Mouse (Mus musculus) kidney, postnatal 14 days (tissue): ENCODE data around the gene Myh10.

Experiments
- DNase-seq: peaks from one replicate; pipeline ENCODE4 v3.0.0; 2022; ENCODE audit warnings: mixed read lengths

Gene Myh10

DNA sequence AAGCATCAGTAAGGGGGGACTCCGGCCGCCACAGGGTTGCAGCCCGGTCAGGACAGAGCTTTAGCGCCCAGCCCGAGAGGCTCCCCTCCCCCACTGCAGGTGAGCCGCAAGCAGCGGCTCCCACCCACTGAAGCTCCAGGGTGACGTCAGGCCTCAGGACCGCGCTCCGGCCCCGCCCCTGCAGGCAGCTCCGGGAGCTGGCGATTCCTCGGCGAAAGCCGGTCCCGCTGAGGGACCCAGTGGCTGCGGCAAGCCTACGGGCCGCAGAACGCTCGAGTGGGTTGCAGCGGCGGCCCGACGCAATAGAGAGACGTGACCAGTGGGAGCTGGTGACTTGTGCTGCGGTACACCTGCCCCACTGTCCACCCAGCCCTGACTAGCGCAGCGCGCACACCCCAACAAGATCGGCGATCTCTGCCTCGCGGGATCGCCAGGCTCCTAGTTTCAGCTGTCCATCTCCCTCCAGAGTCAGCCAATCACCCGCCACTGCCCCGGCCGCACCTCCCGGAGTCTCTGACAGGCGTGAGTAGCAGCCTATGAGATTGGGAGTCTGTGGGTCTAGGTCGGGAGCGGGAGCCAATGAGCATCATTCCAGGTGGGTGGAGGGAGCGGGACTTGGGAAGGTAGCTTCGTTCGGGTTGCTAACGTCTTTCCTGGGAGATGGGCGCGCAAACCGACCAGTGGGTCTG lies at the start of gene Myh10:
Gene Myh10, plus strand, starts transcription at position 239 of the 689 bp plus-strand sequence.
- DNase-seq: peak; percentile 99

GRCm38 (mm10) chr11:68644781-68645180 lies 46.6 kb upstream of the Myh10 start:
- no peak for DNase-seq

DNA sequence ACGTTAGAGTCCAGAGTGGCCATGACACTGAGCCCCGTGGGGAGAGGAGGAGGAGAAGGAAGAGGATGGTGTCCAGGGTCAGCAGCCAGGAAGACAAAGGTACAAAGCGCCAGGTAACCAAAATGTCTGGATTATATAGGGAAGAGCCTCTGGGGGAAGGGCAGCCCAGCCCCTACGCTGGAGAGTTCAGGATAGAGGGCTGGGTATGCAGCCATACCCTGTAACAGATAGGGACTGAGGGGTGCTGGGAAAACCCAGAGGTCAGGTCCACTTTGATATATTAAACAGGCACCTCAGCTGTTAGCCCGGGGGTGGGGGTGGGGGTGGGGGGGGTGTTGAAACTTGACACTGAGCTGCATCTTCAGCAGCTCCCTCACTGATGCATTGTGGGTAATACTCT lies 43.6 kb upstream of the Myh10 start:
- DNase-seq: no peak

- DNase-seq: no peak
Measured at GRCm38 (mm10) chr11:68648385-68649148, 42.8 kb upstream of the Myh10 start.

DNA sequence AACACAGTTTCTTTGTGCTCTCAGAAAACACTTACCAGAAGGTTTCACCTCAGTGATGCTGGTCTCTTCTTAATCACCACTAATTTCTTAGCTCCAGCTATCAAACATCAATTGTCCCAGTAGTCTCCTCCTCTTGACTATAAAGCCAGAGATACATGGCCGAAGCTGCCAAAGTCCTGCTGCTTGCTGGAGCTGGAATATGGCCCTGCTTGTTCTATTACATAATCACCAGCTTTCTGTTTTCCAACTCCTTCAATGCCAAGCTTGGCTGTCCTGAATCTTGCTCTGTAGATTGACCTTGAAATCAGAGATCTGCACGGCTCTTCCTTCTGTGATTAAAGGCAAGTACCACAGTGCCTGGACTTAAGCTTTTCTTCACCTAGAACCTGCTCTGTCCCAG lies 39.8 kb upstream of the Myh10 start:
- no peak for DNase-seq

GRCm38 (mm10) chr11:68655524-68655923 lies 35.8 kb upstream of the Myh10 start:
- no peak for DNase-seq

DNA sequence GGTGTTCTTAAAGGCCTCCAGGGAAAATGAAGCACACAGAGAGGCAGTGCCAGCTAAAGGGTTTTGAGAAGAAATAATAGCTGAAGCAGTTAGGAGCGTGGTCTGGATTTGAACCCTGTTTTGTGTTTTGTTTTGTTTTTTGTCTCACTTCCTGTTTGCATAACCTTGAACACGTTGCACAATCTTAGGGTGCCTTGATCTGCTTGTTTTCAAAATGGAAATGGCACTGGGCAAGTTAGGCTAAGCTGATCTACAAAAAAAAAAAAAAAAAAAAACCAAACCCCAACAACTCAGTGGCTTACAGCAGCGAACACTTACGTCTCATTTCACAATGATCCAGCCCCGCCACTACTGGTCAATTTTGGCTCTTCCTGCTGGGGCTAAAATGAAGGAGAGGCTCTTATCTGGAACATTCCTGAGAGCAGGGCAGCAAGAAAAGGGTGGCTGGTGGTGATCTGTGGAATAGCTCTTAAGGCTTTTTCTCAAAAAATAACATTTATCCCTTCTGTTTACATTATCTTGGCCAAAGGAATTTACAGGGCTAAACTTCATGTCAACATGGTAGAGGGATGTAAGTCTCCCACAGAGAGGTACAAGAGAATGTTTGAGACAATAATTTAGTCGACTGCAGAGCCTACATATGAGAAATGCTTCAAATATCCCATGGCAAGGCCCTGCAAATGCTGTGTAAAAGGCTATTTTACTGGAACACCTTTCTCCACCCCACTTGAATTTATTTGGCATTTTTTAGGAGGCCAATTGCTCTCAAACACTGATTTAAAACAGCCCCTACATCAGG lies 34.3 kb upstream of the Myh10 start:
- no peak for DNase-seq

GRCm38 (mm10) chr11:68657811-68658210 lies 33.5 kb upstream of the Myh10 start:
- peak; percentile 68 for DNase-seq

DNA sequence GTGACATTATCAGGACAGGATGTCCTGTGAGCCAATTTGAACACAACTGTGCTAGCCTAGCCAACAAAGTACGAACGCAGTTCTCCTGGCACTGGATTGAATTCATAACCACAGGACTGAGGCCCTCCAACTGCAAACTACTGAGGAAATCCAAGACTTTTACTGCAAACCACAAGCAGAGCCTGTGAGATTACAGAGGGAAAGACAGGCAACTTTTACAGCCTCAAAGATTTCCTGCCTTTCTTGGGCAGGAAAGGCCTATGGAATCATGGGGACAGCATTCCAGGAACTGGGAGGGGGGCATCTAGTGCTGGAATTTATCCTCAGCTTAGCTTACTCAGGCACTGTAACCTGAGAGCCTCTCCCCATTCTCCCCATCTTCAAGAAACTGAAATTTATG lies 26.0 kb upstream of the Myh10 start:
- DNase-seq: no peak

GRCm38 (mm10) chr11:68666210-68666609 lies 25.1 kb upstream of the Myh10 start:
- no peak for DNase-seq

DNA sequence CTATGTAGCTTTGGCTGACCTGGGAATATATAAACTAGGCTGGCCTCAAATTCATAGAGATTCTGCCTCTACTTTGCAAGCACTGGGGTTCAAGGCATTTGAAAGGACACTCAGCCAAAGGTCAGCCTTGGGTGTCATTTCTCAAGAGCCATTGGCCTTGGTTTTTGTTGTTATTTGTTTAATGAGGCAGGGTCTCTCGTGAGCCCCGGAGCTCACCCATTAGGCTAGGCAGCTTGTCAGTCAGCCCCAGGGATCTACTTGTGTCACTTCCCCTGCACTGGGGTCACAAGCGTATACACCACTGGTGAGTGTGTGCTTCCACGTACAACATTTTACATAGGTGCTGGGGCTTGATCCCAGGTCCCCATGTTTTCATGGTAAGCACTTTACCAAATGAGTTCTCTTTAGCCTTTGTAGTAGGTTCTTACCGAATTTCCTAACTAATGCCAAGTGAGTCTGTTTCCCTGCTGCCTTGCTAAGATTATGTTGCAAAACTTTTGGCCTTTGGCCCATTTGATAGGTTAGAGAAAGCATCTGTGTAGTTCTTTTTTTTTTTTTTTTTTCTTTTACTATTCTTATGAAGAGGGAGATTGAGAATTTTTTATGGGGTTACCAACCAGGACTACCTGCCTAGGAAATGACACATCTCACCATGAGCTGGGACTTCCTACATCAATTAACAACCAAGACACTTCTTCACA lies 18.9 kb upstream of the Myh10 start:
- DNase-seq: no peak

DNA sequence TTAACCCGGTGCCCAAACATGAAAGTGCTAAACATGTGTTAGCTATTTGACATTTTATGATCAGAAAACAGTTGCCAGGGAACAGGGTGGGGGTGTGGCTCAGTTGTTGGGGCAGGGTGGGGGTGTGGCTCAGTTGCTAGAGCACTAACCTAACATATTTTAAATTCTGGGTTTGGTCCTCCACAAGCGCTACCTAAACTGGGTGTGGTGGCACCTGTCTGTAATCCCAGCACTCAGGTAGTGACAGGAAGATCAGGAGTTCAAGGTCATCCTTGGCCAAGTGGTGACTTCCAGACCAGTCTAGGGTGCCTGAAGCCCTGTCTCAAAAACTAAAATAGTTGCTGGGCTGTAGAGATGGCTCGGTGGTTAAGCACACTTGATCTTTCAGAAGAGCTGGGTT lies 17.3 kb upstream of the Myh10 start:
- no peak for DNase-seq

DNA sequence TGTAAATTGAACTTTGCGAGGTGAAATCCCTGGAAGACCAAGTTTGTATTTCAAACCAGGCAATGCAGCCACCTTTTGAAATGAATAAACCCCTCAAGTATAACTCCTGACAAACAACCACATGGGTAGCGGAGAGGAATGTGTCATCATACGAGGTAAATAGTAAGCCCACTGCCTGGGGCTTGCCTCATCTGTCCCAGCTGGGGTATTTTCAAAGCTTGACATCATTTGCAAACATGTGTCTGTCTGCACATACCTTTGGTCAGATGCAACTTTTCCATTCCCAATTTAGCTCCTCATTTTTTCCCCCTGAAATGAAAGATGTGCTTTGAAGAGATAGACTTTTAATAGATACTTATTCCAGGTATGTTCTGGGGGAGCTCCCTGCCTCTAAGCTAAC lies 16.7 kb upstream of the Myh10 start:
- no peak for DNase-seq

- no peak for DNase-seq
Measured at GRCm38 (mm10) chr11:68675274-68675673, 16.1 kb upstream of the Myh10 start.

GRCm38 (mm10) chr11:68681254-68681839 lies 10.0 kb upstream of the Myh10 start:
- DNase-seq: no peak

DNA sequence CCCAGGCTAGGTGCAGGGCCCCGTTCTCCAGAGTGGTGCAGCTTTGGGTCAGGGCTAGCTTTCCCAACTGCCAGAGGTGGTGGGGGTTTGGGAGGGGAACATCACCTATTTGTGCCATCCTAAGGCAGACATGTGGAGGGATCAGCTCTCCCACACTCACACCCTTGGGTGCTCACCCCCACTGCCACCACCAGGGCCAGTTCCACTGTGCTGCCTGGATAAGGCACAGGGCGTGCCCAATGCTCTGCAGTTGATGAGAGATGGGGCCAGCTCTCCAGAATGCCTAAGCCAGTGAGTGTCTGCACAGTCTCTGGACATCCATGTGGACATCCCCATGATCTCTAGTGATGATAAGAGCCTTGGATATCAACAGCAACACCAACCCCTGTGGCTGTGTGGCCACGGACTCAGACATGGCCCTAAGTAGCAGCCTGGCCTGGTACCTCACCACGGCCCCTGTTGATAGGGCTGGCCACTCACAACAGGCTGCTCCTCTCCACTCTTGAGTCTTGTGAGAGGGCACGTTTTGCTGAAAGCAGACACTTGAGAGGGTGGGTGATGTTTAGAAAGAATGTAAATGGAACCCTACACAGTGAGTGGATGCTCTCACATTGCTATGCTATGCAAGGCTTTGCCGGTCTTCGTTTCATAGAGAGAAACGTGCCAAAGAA lies 9.1 kb upstream of the Myh10 start:
- no peak for DNase-seq

DNA sequence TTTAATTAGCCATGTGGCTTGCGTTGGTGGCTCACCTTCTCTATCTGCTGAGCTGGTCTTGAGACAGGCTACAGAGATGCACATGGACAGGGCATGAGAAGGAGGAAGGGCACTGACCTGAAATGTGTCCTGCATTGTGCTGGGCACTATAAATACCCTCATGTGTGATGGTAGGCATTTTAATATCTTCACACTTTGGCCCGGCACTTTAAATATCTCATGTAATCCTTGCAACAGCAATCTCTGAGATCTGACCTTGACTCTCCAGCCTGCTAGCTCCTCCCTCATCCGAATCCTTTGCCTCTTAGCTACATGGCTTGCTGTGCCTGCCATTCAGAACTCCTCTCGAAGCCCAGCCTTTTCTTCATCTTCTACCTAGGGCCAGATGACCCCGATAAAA lies 5.4 kb upstream of the Myh10 start:
- no peak for DNase-seq

- peak; percentile 57 for DNase-seq
Measured at GRCm38 (mm10) chr11:68689304-68689703, 2.1 kb upstream of the Myh10 start.

DNA sequence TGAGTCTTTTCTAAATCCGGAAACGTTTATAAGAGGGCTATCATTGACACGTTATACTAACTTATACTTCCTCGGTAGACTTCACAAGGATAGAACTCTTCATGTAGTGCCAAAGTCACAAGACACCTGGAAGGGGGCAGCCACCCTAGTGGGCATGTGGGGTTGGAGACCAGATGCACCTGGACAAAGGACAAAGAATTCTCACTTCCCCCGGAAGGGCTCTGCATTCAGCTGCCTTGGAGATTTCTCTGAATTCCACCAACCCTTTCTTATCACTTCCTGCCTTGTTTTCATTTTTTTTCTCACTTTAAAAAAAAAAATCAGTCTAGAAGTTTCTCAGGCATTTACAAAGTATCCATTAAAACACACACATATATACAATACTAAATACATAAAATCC lies 894 bp upstream of the Myh10 start:
- peak; percentile 19 for DNase-seq

- DNase-seq: no peak
Measured at GRCm38 (mm10) chr11:68692010-68692692, 792 bp downstream of the Myh10 start.

DNA sequence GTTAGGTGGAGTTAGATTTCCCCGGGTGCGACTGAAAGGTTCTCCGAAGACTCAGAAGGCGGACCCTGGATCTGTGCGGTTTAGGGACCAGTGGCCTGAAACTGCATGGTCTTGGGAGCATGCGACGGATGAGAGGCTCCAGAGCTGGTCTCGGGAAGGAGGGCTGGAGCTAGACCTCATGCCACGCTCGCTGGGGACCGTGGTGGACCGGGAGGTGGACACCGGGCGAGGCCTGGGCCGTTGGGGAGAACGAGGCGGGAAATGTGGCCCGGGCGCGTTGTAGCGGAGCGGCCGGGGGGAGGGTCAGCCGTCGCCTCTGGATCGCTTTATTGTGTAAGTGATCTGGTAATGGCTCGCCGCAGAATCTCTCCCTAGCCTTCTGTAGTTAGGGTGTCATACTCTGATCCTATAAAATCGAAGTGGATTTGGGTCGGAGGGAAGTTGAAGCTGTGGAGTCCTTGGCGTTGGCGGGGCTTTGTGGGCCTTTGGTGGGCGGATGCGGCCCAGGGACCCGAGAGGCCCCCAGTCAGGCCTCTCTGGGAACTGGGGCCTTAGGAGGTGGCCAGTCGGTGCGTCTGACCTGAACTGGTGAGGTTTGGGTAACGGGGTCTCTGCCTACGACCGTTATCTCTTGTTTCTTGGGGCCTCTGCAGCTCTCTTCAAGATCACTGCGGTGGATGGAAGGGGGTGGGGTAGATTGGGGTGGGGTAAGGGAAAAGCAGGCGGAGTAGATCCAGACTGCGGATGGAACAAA lies 1.5 kb downstream of the Myh10 start:
- DNase-seq: peak; percentile 55
